Mouse (Mus musculus) hindbrain, embryonic 16.5 days (tissue): ENCODE data around the gene BC048507. TPM values are rescaled to one million over a fixed set of nuclear protein-coding genes. Genes with fewer than 3 reads are reported as not detected.
A peak's percentile ranks its signal among the peaks of the same experiment; 100 is the strongest.
"Not testable (repeated sequence)": the region's sequence is repeated elsewhere in the genome, so short reads cannot be mapped to it uniquely, and the experiment has no call there.

Experiments used
- ATAC-seq: fragments of 200-750 bp; cut with Nextera tagmentation; 2 replicates; pipeline ENCODE4 v1.8.0; 2017; ENCODE audit warnings: moderate TSS enrichment, moderate library complexity
- H3K27ac ChIP-seq: fragments of 300-500 bp; sonication (generic); 2 replicates; pipeline ENCODE4 v1.5.1; 2014; ENCODE audit warnings: low read depth, mild to moderate bottlenecking, control low read depth, low read length, moderate library complexity
- H3K27me3 ChIP-seq: fragments of 300-500 bp; sonication (generic); replicated peaks from 2 replicates; pipeline ENCODE4 v1.6.1; 2014; ENCODE audit warnings: low read length; ENCODE audit not compliant: control insufficient read depth, insufficient read depth
- H3K36me3 ChIP-seq: fragments of 300-500 bp; sonication (generic); 2 replicates; pipeline ENCODE4 v1.6.1; 2014; ENCODE audit warnings: mild to moderate bottlenecking, low read length, moderate library complexity, mixed read lengths; ENCODE audit not compliant: control insufficient read depth, insufficient read depth
- H3K4me1 ChIP-seq: fragments of 300-500 bp; sonication (generic); 2 replicates; pipeline ENCODE4 v1.6.1; 2014; ENCODE audit warnings: low read depth, low read length; ENCODE audit not compliant: control insufficient read depth, insufficient read depth
- H3K4me2 ChIP-seq: fragments of 300-500 bp; sonication (generic); 2 replicates; pipeline ENCODE4 v1.6.1; 2014; ENCODE audit warnings: mild to moderate bottlenecking, low read length, control low read depth, moderate library complexity
- H3K4me3 ChIP-seq: fragments of 300-500 bp; sonication (generic); 2 replicates; pipeline ENCODE4 v1.5.1; 2014; ENCODE audit warnings: mild to moderate bottlenecking, low read length, control low read depth, moderate library complexity
- H3K9ac ChIP-seq: fragments of 300-500 bp; sonication (generic); 2 replicates; pipeline ENCODE4 v1.6.1; 2014; ENCODE audit warnings: low read depth, mild to moderate bottlenecking, control low read depth, low read length, moderate library complexity
- H3K9me3 ChIP-seq: fragments of 300-500 bp; sonication (generic); 2 replicates; pipeline ENCODE4 v1.6.1; 2014; ENCODE audit warnings: mild to moderate bottlenecking, low read length, moderate library complexity; ENCODE audit not compliant: control insufficient read depth
- WGBS: fragments of 180-500 bp; shearing (Covaris S2); extraction: QIAGEN DNeasy Blood & Tissue Kit; methylation state at CpG from one replicate; pipeline ENCODE4 v1.1.7; 2014; 5-methylcytosine and 5-hydroxymethylcytosine counted together
- polyA plus RNA-seq: library from polyadenylated mRNA; unstranded; fragments of >200 nt; fragmentation: Nextera tagmentation; extraction: Ambion mirVana; gene quantifications from 2 replicates; pipeline ENCODE4 v1.2.1, GENCODE M21; 2015

The BC048507 gene
- not detected in 2 replicates for polyA plus RNA-seq

DNA sequence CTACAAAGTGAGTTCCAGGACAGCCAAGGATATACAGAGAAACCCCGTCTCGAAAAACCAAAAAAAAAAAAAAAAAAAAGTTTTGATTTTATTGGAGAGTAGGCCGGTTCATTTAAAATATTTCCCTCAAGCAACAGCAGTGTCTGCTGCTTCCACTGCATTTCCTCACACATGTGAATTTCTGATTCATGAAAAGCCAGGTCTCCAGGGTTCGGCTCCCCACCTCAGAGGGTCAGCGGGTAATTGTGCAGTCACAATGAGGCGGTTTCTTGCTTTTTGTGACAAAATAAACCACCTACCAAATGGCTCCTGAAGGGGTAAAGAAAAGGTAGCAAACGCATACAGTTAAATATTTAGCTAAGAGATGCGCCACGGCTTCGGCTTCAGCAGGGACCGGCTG lies at the start of gene BC048507:
Gene BC048507, plus strand, starts transcription at position 301 of the 400 bp plus-strand sequence.
- Histone ChIP-seq H3K36me3 (no peaks in the 10 kb centered on the region), H3K27me3 (no peaks in the 10 kb centered on the region), H3K4me2 (no peak within 1 kb of the TSS), H3K4me1 (no peaks in the 10 kb centered on the region), H3K27ac (no peak within 1 kb of the TSS), H3K4me3 (no peak within 1 kb of the TSS), H3K9me3 (no peaks in the 10 kb centered on the region), H3K9ac (no peak within 1 kb of the TSS)
- ATAC-seq, result no peak
- WGBS, result 77% methylated on average over 11 of the region's 11 CpGs

DNA sequence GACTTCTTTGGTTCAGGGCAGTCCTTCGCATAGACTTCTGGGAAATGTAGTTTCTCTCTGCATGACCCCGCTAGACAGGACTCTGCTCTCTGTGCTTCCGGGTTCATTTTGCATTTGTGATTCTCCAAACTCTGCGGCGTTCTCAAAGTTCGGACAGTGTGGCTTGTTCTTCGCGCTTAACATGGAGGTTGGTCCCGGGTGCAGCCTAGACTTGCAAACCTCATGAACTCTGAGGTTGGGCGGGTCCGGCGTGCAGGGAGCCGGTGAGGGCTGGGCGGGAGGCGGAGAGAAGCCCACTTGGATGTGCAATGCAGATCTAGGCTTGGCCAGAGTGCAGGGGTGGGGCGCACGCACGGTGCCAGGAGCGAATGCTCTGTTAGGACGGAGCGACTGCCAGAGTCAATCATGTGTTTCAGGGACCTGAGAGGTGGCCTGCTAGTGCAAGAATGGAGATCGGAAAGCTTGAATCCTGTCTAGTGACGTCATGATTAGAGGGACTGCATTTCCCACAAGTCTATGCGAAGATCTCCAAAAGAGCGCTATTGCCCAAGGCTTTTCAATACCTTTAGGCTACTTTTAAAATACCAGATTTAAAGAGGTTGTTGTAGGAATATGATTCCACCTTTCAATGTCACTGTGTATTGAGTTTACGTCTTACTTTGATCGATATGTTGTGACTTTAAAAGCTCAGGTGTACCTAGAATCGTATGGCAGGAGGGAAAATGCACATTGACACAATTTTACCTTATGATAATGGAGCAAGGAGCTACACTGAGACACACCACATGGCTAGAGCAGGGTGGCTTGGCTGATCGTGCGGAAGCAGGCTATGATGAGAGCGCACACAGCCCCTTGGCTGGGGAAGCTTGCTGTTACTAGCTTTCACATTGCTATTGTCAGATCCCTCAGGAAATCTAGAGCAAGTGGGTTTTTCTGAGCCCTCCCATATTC lies 49.1 kb upstream of the BC048507 start, which contains the start of gene Zfp273:
Gene Zfp273, plus strand, starts transcription at position 31 of the 951 bp plus-strand sequence.
- H3K4me2 ChIP-seq, result peak within 1 kb of the TSS; percentile 69
- WGBS, result 4% methylated on average over 31 of the region's 31 CpGs
- peaks cover 7% of the 10 kb centered on the region for H3K9me3 ChIP-seq
- H3K27ac ChIP-seq, result peak within 1 kb of the TSS; percentile 86
- peak; percentile 97 for ATAC-seq
- no peaks in the 10 kb centered on the region; the same call in 1 of the 2 replicates for H3K4me1 ChIP-seq
- H3K4me3 ChIP-seq, result peak within 1 kb of the TSS; percentile 71
- H3K27me3 ChIP-seq, result no peaks in the 10 kb centered on the region
- 0 out of 2 replicates have a peak, but pooled peaks cover 6% of the 10 kb centered on the region for H3K36me3 ChIP-seq
- H3K9ac ChIP-seq, result peak within 1 kb of the TSS; percentile 81

DNA sequence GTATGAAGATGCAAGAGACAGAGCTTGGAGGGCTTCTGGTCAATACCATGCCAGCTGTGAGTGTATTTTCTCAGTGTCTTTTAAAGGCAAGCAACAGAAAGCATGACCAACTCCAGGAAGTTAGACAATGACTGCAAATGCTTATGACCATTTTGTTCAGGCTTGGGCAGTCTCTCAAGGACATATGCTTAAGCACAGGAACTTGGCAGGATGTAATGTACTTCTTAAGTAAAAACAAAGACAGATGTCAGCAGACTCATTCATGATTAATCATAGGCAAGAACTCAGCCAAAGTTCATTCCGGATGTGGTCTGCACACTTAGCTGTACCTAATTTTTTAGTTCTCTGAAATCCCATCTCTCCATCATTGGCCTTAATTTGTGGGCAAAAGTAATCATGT lies 44.5 kb upstream of the BC048507 start:
- H3K4me2 ChIP-seq, result no peak overlapping the region
- H3K36me3 ChIP-seq, result peaks cover 18% of the 10 kb centered on the region
- WGBS, result 94% methylated on average over 1 of the region's 1 CpGs
- H3K9ac ChIP-seq, result no peak overlapping the region
- H3K9me3 ChIP-seq, result peaks cover 12% of the 10 kb centered on the region
- H3K27ac ChIP-seq, result no peak overlapping the region
- H3K4me1 ChIP-seq, result no peaks in the 10 kb centered on the region; the same call in 1 of the 2 replicates
- ATAC-seq, result no peak
- H3K4me3 ChIP-seq, result no peak overlapping the region
- no peaks in the 10 kb centered on the region for H3K27me3 ChIP-seq

DNA sequence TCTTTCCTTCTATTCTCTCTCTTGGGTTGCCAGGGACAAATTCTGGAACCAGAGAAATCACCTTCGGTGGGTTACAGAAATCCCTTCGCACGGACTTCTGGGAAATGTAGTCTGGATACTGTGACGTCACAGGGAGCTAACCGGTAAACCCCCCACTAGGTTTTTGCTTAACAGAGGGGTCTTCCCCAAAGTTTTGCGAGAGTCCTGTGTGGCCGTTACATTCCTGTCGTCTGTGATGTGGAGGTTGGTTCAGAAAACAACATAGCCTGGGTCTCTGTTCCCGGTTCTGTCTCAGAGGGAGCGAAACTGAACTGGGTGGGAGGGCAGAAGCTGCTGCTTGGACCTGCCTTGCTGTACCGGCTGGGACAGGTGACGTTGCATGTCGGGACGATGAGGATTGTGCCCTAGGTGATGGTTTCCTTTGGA lies 32.2 kb upstream of the BC048507 start, which contains the start of gene Gm10037:
Gene Gm10037, plus strand, starts transcription at position 196 of the 426 bp plus-strand sequence.
- Histone ChIP-seq H3K4me2 (peak within 1 kb of the TSS; percentile 87), H3K4me3 (peak within 1 kb of the TSS; percentile 60), H3K9me3 (peaks cover 4% of the 10 kb centered on the region), H3K36me3 (peaks cover 7% of the 10 kb centered on the region), H3K27ac (no peak within 1 kb of the TSS), H3K27me3 (no peaks in the 10 kb centered on the region), H3K4me1 (no peaks in the 10 kb centered on the region; the same call in 1 of the 2 replicates), H3K9ac (peak within 1 kb of the TSS; percentile 74)
- peak; percentile 89 for ATAC-seq
- 5% methylated on average over 14 of the region's 14 CpGs for WGBS

DNA sequence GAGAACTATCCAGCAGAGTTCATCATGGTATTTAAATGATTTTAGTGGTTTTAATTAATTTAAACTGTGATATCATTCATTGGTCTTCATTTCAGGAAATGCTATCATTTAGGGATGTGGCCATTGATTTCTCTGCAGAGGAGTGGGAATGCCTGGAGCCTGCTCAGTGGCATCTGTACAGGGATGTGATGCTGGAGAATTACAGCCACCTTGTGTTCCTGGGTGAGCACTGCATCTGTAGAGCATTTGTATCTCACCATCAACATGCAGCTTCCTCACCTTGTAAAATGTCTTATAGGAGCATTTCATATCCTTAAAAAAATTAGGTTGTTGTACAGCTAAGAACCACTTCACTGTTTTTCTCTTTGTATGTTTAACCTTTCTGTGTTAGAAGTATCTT lies 30.0 kb upstream of the BC048507 start:
- ATAC-seq, result not testable (repeated sequence)

DNA sequence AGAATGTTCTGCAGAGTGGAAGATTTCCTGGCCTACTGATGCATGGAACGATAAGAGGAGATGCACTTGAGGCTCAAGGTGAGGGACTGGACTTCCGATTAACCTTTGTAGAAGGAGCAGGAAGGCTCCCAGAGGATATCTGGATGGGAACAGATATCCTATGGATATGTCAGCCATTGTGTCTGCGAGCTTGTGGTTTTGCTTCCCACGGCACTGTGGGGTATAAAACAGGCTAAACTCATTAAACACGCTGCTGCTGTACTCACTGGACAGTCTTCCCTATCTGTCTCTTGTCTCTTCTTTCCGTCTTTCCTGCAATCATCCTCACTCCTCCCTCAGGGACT lies 19.4 kb upstream of the BC048507 start:
- Histone ChIP-seq H3K9ac (peak overlapping the region; percentile 60), H3K9me3 (no peaks in the 10 kb centered on the region), H3K27me3 (no peaks in the 10 kb centered on the region), H3K4me1 (peaks cover 3% of the 10 kb centered on the region; the same call in 1 of the 2 replicates), H3K36me3 (no peaks in the 10 kb centered on the region), H3K27ac (0 out of 2 replicates have a peak overlapping the region, but pooled peaks have one; percentile 62), H3K4me3 (peak overlapping the region; percentile 45), H3K4me2 (peak overlapping the region; percentile 57)
- WGBS, result 44% methylated on average over 6 of the region's 6 CpGs
- no peak for ATAC-seq

More for the DNA sequence above, 30.0 kb upstream of the BC048507 start:
- not testable (repeated sequence) for H3K4me2 ChIP-seq, H3K36me3 ChIP-seq, H3K27ac ChIP-seq, H3K9me3 ChIP-seq, H3K27me3 ChIP-seq, H3K4me1 ChIP-seq, H3K9ac ChIP-seq, H3K4me3 ChIP-seq

DNA sequence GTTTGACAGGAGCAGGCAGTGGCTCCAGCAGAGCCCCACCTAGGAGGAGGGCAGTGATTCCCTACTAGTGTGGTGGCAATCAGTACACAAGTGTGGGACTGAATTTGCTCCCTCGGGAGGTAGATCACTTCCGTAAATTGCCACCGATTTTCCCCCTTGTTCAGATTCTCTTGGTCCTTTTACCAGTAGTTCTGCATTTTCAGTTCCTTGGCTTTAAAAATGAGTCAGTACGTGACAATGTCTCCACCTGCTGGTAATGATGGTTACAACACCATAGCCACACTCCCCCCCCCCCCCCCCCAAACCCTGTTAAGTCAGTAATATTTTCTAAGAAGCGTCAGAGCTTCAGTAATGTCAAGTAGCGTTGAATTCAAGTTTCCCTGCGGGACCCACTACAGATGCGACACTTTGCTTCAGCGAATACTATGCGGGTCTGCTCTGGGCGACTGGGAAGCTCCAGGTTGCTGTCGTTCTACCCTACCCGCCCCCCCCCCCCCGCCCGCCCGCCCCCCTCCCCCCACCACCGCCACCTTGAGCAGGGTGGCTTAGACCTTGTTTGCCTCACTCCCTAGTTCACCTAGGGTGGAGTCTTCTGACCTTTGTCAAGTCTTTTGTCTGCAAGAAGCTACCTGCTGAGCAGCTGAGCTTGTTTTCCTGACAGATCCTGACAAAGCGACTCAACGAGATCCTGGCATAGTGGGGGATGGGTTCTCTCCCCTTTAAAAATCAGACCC lies 18.8 kb upstream of the BC048507 start:
- H3K27me3 ChIP-seq, result no peaks in the 10 kb centered on the region
- H3K4me3 ChIP-seq, result peak overlapping the region; percentile 45
- peak overlapping the region; percentile 62; the same call in 1 of the 2 replicates for H3K27ac ChIP-seq
- 1% methylated on average over 13 of the region's 19 CpGs for WGBS
- peak; percentile 88 for ATAC-seq
- H3K9ac ChIP-seq, result peak overlapping the region; percentile 60
- H3K4me2 ChIP-seq, result peak overlapping the region; percentile 57
- peaks cover 3% of the 10 kb centered on the region; the same call in 1 of the 2 replicates for H3K4me1 ChIP-seq
- H3K9me3 ChIP-seq, result no peaks in the 10 kb centered on the region
- no peaks in the 10 kb centered on the region for H3K36me3 ChIP-seq

DNA sequence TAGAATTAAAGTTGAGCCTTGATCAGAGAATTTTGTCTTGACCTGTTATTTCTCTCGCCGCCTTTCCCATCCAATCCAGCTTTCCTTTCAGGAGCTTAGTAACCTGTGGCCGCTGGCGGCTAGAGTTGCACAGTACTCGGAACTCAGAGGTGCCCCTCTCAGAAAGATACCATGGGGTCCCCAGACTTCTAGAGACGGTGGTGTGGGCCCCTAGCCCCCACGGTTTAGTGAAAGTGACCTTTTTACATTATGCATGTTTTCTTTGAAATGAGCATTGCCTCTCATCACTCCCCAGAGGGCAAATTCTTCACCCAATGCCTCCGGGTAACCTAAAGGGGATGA lies 18.3 kb upstream of the BC048507 start:
- no peaks in the 10 kb centered on the region for H3K9me3 ChIP-seq
- no peak overlapping the region for H3K27ac ChIP-seq
- no peaks in the 10 kb centered on the region for H3K36me3 ChIP-seq
- H3K4me2 ChIP-seq, result peak overlapping the region; percentile 57
- peak overlapping the region; percentile 55 for H3K9ac ChIP-seq
- H3K4me3 ChIP-seq, result peak overlapping the region; percentile 45
- peaks cover 3% of the 10 kb centered on the region; the same call in 1 of the 2 replicates for H3K4me1 ChIP-seq
- WGBS, result 16% methylated on average over 8 of the region's 8 CpGs
- peak; percentile 72 for ATAC-seq
- no peaks in the 10 kb centered on the region for H3K27me3 ChIP-seq

DNA sequence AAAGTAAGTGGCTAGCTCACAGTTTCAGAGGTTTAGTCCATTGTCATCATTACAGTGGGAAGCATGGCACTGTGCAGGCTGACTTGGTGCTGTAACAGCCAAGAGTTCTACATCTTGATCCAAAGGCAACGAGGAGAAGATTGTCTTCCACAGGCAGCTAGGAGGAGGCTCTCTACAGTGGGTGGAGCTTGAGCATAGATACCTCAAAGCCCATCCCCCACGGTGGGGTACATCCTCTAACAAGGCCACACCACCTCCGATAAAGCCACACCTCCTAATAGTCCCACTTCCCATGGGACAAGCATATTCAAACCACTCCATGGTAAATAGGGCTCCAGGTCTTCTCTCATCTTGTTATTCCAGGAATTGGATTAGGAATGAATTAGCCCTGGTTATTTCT lies 12.8 kb upstream of the BC048507 start:
- Histone ChIP-seq H3K4me1 (no peaks in the 10 kb centered on the region), H3K4me3 (no peak overlapping the region), H3K4me2 (no peak overlapping the region), H3K27me3 (no peaks in the 10 kb centered on the region), H3K27ac (no peak overlapping the region), H3K9me3 (no peaks in the 10 kb centered on the region), H3K36me3 (no peaks in the 10 kb centered on the region), H3K9ac (no peak overlapping the region)
- WGBS, result 94% methylated on average over 3 of the region's 3 CpGs
- ATAC-seq, result no peak
